Mouse (Mus musculus) c-Kit-positive CD71-positive TER-119-negative erythroid progenitor cells, embryonic 14.5 days (primary cell): ENCODE measurements at regions not wholly inside any gene's neighbourhood (a gene's known extent, or its start where the extent isn't known, plus 50 kb on each side); places are given as distances from the start of the nearest gene placed in this dataset.
"Not testable (repeated sequence)": the region's sequence is repeated elsewhere in the genome, so short reads cannot be mapped to it uniquely, and the experiment has no call there.

Experiments
- DNase-seq: peaks from one replicate; pipeline ENCODE4 v3.0.0-alpha.2; 2013; ENCODE audit warnings: low read depth

DNA sequence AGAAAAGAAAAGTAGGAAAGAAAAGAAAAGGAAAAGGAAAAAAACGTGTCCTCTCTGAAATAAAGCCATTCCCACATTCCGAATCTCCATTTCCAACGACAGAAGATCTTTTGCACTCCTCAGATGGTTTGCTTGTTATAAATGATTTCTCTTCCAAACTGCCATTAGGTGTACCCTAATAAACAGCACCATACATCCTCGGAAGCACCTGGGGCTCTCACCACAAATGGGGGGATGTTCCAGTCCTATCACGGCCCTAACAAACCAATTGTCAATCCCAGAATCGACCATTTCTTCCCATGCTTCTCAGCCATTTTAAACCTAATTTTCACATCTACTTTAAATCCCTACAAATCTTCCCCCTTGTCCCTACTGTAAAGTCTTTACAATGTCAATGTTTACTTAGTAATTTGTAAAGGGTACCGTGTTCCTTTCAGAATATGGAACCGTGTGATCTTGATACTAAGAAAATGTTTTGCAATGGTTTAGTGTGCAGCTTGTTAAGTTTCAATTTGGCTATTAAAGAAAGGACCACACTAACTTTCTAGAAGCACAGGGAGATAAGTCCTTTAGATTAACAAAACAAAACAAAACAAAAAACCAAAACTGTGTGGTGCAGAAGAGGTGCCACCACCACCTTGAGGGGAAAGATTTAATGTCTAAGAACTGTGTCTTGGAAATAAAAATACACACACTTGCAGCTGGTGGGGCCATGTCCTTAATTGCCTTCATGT is 66.6 kb upstream of the Chd2 start:
- no peak for DNase-seq

DNA sequence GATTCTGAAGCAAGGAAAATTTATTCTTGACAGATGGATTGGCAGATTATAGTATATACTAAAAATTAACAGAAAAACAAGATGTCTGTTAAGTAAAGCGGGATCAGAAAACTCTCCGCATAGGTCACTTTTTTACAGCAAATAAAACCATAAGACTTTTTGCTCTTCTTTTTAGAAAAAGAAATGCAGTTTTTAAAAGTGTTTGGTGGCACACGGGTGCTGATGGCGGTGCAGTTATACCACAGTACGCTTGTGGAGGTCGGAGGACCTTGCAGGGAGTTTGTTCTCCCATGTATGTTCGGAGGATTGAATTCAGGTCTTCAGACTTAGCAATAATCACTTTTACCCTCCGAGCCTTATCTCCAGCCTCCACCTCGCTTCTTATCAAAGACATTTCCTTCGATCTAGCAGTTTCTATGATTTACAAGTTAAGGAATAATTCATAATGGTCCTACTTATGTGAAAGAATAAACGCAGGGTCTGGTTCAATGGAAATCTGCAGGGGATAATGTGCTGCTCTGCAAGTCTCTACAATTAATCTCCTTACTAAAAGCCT is 65.9 kb upstream of the Chd2 start:
- DNase-seq = no peak

DNA sequence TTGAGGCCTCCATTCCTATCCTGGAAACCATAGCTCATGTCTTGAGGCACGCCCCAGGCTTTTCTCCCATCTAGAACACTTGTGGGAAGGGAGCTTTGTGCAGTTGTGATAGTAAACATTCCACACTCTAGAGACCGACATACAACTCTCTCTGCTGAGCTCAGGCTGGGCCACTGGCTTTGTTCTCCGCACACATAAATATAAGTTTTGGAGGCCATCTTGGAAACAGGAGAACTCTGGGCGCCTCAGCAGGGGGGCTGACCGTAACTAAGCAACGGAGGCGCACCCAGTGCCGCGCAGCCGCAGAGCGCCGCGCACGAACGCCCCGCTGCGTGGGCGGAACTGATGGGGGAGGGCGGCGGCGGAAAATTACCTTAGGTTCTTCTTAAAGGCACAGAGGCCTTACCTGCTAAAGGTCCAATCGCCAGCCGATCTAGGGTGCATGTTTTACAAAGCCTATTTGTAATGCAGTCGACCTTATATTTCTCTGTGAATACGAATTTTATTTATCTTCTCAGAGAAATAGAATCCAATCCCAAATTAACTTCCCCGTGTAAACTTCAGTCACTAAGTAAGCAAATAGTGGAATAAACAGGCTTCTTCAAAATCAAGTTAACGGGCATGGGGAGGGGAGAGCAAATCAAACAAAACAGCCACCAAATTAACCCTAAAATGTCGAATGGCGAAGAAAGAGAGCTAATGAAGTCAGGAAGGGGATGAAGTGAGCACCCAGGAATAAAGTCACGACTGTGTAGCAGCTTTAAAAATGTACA is 65.2 kb upstream of the Chd2 start:
- peak; percentile 89 for DNase-seq

DNA sequence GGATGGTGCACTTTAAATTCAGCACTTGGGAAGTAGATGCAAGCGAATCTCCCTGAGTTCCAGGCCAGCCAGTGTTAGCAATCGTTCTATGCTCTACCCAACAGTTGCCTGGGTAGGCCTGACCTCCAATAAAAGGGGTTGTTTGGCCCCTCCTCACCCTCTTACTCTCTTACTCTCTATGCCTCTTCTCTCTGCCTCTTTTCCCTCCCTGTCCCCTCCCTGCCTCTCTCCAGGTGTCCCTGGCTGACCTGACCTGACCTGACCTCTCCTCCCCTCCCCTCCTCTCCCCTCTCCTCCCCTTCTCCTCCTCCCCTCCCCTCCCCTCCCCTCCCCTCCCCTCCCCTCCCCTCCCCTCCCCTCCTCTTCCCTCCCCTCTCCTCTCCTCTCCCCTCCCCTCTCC is 63.0 kb upstream of the Chd2 start:
- DNase-seq = no peak

DNA sequence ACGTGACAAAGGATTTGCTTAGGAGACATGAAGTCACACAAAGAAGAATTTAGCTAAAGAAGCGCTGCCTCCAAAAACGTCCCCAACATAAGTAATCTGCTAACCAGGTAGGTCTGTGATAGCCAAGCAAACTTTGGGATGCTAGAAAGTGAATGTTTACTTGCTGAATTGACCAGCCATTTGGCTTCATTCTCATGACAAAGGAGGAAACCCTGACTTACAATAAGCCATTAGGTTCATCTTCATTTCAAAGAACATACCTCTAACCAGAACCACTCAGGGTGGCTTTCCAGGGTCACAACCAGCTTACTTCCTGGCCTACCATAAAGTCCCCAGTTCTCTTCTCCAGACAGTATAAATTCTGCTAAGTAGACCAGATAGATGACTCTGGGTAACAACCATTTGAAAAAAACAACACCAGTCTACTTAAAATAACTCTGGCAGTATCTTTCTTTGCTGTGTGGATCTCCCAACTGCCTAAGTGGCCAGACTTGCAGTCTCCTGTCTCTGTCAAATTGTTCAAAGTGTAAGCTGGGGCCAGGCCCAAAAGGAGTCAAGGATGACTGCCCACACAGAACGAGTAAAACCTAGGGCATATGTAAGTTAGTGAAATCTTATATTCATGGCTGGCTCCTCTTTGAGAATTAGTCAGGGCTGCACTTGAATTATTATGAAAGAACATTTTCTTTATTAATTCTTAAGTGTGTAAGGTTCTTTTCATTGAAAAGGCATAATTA is 61.4 kb upstream of the Chd2 start:
- DNase-seq = no peak

DNA sequence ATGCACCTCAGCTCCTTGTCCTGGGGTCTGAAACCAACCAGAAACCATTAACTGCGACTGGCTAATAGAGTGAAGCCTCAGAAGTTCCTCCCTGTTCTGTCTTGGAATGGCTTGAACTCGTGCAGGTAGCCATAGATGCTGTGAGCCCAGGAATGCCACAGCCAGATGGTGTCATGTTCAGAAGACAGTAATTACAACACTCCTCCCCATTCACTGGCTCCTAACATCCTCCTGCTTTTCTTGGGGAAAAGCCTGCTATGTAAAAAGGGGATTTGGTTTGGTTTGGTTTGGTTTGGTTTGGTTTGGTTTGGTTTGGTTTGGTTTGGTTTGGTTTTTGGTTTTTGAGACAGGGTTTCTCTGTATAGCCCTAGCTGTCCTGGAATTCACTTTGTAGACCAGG is 59.7 kb upstream of the Chd2 start:
- DNase-seq = no peak

DNA sequence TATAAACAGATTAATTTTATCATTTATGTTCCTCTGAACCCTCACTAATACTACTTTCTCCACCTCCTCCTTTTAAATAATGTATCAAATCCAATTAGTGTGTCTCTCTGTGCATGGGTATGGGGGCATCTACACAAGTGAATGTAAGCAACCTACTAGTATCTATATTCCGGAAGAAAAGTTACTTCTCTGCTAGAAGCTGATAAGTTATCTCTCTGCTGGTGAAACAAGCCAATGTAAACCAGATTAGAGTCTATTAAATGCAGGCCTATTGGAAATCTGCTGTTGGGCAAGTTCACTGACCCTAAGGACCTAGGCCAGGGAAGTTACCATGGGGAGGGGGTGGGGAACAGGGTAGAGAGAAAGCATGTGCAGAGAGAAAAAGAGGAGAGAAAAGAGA is 59.1 kb upstream of the Chd2 start:
- no peak for DNase-seq

DNA sequence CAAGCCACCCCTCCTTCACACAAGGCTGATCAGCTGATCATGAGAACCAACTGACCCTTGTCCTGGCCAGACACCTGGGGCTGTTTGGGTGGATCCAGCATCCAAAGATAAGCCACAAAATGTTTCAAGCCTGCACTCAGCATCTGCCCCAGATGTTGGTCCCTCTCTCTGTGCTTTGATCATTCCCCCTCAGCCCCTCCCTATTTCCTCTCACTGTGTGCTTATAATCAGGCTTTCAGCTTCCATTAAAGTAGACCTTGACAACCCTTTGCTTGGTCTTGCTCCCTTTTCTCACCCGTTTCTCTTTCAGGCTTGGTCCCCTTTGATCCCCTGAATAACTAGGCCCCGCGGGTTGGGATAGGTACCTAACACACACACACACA is 58.4 kb upstream of the Chd2 start:
- DNase-seq = not testable (repeated sequence)

DNA sequence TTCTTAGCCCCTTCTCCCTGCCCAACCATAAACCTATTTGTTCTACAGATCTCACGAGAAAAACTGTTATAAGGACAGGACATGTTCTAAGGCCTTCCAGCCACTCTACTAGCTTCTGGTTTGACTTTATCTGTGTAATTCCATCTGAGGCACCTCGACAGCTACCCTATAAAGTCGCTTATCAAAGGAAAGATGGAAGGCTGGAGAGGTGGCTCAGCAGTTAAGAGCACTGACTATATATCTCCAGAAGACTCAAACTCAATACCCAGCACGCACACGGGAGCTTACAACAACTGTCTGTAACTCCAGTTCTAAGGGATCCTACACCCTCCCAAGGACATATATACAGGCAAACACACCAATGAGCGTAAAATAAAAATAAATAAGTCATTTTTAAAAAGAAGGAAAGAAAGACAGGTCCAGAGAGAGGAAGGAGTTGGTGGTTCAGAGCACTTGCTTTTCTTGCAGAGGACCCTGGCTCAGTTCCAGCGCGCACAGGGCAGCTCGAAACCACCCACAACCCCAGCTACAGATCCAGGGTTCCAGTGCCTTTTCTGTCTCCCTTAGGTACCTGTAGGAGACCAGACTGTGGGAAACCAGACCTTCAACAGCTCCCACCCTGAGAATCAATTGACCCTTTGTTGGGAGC is 57.8 kb upstream of the Chd2 start:
- DNase-seq = no peak

DNA sequence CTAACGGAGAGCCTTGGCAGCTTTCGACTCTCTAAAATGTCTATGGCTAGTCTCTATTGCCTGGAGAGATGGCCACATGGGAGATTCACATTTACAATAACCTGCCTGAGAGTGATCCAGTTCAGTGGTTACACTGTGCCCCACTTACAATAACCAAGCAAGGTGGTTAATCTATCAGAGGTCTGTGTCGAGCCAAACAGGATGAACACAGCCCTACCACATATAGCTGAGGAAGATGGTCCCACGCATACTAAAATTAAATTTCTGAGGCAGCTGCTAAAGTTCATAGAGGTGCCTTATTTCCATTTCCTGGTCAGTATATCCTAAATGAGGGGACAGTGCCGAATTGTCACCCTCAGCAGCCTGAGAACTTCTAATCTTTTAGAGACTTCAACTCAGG is 56.3 kb upstream of the Chd2 start:
- no peak for DNase-seq

DNA sequence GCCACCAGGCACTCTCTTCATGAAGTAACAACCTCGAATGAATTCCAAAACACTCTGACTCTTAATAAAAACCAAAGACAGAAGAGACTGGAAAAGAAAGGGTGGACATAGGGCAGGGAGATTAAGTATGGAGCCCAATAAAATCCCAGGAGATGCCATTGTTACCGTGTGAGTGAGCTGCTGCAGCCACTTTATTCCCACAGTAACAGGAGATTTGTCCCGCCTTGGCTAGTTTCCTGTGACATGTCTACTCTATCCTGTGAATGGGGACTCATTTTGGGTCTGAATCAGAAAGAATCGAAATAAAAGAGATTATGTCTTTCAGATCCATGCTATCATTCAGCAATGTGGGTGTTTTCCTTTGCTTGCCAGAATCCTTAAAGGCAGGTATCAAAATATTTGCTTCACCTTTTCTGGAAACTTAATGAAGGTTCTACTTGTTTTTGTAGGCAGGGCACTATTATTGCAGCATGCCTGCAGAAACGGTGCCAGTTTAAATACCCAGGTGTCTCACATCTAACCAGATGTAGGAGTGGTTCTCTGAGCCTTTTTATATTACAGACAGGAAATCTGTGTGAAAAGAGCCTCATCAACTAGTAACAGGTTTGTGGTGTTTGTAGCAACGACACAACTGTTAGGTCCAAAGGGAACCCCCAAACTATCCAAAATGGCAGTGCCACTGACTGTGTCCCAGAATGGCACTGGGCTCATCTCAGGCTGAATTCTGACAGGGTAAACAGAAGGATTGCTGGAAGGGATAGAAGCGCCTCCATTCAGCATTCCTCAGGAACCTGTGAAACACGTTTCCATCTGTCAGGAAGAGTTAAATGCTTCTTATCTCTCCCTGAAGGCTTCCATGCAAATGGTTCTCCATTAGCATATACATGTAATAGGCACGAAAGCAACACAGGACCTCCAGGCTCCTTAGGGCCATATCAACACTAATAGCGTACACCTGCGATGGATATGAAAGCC is 55.5 kb upstream of the Chd2 start:
- DNase-seq = no peak

DNA sequence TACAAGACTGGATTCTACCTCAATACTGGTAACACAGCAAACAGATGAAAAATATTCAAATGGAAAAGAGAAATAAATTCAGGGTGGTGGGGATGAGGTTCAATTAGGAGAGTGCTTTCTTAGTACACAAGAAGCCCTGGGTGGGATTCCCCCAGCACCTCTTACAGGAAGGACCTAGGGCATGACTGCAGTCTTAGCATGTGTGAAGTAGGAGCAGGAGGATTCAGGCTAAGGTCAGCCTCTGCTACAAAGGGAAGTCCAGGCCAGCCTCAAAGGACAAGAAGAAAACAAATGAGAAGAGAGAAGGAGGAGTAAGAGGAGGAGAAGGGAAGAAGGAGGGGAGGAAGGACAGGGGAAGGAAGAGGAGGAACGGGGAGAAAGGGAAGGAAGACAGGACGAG is 54.8 kb upstream of the Chd2 start:
- no peak for DNase-seq

DNA sequence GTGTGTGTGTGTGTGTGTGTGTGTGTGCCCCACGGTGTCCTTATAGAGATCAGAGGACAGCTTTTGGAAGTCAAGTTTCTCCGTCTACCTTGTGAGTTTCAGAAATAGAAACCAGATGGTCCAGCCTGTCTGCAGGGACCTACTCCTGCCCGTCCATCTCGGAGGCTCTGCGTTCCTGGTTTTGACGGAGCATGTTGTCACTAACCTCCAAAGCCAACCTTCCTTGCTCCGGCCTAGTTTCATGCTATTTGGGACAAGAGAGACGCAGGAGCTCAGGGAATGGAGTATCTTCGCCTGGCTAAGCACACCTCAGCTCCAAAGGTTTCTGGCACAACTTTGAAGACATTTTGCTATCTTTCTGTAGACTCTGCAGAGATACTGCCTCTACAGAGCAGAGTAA is 54.2 kb upstream of the Chd2 start:
- DNase-seq = no peak

DNA sequence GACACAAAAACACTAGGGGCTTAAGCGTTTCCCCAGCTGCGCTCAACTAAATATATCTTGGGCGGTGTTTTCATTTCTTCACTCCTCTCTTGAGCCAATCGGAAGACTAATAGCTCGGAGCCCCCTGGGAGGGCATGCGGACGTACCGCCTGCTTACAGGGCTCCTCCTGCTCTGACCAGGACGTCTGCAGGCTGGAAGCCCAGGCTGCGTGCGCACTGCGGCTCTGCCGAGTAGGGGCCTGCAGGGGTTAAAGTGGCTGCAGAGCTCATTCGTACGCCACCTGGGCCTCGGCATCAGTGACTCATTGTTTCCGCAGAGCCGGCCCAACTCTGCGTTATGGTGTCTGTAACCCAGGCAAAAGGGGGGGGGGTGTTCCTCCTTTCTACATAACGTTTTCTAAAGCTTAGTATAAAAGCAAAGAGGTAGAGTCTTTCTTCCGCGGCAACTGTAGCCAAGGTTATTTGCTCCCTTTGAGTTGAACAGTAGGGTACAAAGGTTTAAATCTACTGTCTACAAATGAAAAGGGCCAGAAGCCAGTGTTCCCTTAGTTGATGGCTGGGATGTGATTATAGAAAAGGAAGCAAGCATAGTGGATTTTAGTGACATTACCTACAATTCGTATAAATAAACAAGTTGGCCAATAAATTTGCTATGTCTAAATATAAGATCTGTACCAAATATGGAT is 53.7 kb upstream of the Chd2 start:
- no peak for DNase-seq

DNA sequence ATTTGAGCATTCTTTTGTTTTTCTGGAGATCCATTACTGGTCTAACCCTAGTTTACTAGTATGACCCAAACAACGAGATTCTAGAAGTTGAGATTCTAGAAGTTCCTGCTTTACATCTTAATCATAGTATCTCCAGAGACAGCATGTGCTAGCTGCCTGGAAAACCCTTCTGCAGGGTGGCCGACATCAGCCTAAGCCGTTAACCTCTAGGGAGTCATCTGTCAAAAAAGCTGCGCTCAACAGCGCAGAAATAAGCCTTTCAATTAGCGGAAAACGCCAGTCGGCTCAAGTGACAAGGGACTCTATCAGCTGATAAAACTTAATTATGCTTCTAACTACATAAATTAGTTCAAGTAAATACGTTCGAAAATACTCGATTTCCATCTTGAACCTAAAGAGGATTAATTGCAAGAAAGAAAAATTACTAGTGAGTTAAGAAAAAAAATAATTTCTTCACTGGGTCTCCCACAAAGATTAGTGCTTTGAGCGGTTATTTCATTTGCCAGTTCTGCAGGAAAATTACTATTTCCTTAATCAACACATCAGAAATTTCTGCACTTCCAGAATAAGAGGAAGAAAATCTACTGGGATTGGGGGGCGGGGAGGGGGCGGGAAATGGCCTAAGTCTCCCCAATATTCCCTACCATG is 53.0 kb upstream of the Chd2 start:
- no peak for DNase-seq

DNA sequence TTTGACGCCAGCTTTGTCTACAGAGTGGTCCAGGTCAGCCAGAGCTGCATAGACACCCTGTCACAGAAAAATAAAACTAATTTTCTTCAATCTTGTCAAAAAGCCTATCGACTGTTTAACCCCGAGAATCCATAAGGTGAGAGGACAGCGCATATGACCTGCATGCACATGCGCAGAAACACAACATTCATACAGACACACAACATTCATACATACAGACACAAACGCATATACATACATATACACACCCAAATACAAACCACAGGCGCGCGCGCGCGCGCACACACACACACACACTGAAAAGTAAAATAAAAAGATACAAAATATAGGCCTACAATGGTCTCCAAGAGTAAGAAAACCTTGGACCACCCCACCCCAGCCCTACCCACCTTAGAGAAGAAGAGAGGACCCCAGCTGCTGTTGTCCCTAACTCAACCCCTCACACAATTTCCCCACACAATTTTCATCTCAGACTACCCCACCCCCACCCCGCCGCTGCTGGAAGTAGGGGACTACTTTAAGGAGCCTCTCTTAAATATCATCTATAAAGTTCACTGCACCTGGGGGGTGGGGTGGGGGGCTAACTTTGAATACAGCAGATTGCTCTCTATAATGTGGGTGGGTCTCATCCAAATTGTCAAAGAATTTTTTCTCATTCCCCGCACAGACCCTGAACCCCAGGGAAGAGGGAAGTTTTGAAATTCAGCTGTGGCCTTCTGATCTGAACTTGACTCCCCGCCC is 52.2 kb upstream of the Chd2 start:
- no peak for DNase-seq

DNA sequence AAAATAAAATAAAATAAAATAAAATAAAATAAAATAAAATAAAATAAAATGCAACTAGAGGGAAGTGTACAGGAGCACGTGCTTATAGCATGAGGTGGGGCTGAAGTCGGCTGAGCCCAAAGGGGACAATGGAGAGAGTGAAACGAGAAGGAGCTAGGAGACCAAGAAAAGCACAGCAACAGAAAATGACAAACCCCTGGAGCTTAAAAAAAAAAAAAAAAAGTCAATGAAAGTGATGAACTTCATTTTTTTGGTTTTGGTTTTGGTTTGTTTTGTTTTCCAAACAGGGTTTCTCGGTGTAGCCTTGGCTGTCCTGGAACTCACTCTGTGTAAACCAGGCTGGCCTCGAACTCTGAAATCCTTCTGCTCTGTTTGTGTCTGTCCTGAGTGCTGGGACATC is 51.2 kb upstream of the Chd2 start:
- DNase-seq = no peak
